Mouse (Mus musculus) gastrocnemius, postnatal 25 days (tissue): ENCODE results near the gene Galp. TPM values are rescaled to one million over a fixed set of nuclear protein-coding genes. Genes with fewer than 3 reads are reported as not detected.
"Not testable (repeated sequence)": the region's sequence is repeated elsewhere in the genome, so short reads cannot be mapped to it uniquely, and the experiment has no call there.

Source experiments
- DNase-seq: peaks from one replicate; pipeline ENCODE4 v3.0.0; 2022
- total RNA-seq, 2 experiments: library from RNA; stranded (reverse); gene quantifications; 1 replicate in 1 of 2; 2 replicates in 1 of 2; pipeline ENCODE4 v1.2.3; 2021

Galp gene
- total RNA-seq, 2 experiments from 2014 or later: not detected

GRCm38 (mm10) chr7:6258232-6259220 lies 61.6 kb downstream of the Galp start:
- DNase-seq: no peak

- DNase-seq: not testable (repeated sequence)
These were observed 63.1 kb downstream of the Galp start for GRCm38 (mm10) chr7:6260004-6260403.

GRCm38 (mm10) chr7:6262120-6262519 lies 65.2 kb downstream of the Galp start:
- no peak for DNase-seq

- no peak for DNase-seq
These were observed 66.1 kb downstream of the Galp start for GRCm38 (mm10) chr7:6262984-6263383.

- DNase-seq: no peak
These were observed 68.8 kb downstream of the Galp start for GRCm38 (mm10) chr7:6265695-6266094.

Other genes with a start within 250 kb of the Galp start
- gene Vmn1r65, start 186.1 kb upstream of the Galp start, total RNA-seq: not detected
- not detected for gene Nlrp4c, start 151.9 kb upstream of the Galp start, total RNA-seq
- 10 to 100 TPM; 27.3 to 30.7 TPM for gene Zfp787, start 41.1 kb upstream of the Galp start, total RNA-seq
- 1 to 10 TPM; 4.0 to 7.6 TPM for gene Zfp444, start 24.9 kb upstream of the Galp start, total RNA-seq
- gene Zscan5b, start 25.2 kb downstream of the Galp start, total RNA-seq: not detected
- gene Epp13, start 55.6 kb downstream of the Galp start, total RNA-seq: not detected
- 1 to 10 TPM; 2.7 to 3.8 TPM for gene Zfp667, start 89.5 kb downstream of the Galp start, total RNA-seq
- gene Zfp583, start 134.2 kb downstream of the Galp start, total RNA-seq: 1 to 10 TPM in 1 of 2 experiments, under 1 TPM in 1; 0.41 to 1.0 TPM
- gene Gm3854, start 146.7 kb downstream of the Galp start, total RNA-seq: under 1 TPM; 0.16 to 0.23 TPM
- gene Zfp78, start 166.2 kb downstream of the Galp start, total RNA-seq: 1 to 10 TPM; 1.4 to 2.0 TPM
- 1 to 10 TPM; 1.1 to 1.9 TPM for gene Zfp28, start 186.2 kb downstream of the Galp start, total RNA-seq
- gene Smim17, start 201.6 kb downstream of the Galp start, total RNA-seq: under 1 TPM; 0.31 to 0.46 TPM
- gene Gm20715, start 213.2 kb downstream of the Galp start, total RNA-seq: not detected
- gene Olfr1344, start 241.6 kb downstream of the Galp start, total RNA-seq: not detected